Mouse (Mus musculus) cortical plate, adult 2 months (tissue): ENCODE results near the gene Ctdspl.

Source experiments
- CTCF ChIP-seq: fragments of 200-500 bp; IDR thresholded peaks from 2 replicates; pipeline ENCODE4 v1.5.1; 2011; ENCODE audit warnings: mild to moderate bottlenecking, control low read depth, low read length; ENCODE audit not compliant: insufficient read depth; ENCODE audit errors: extremely low read depth
- POLR2A ChIP-seq: fragments of 200-500 bp; IDR thresholded peaks from 2 replicates; pipeline ENCODE4 v1.6.1; 2011; ENCODE audit warnings: mild to moderate bottlenecking, low read length, control low read depth; ENCODE audit not compliant: insufficient read depth; ENCODE audit errors: extremely low read depth

GRCm38 (mm10) chr9:118948486-118948885 is 22.2 kb downstream of the Ctdspl start:
- TF ChIP-seq CTCF (no peak), POLR2A (no peak)
